Mouse (Mus musculus) limb, embryonic 11.5 days (tissue): ENCODE measurements around the gene Gm17720. TPM values are rescaled to one million over a fixed set of nuclear protein-coding genes. Genes with fewer than 3 reads are reported as not detected.
A peak's percentile ranks its signal among the peaks of the same experiment; 100 is the strongest.

Source experiments
- ATAC-seq: fragments of 200-750 bp; cut with Nextera tagmentation; 2 replicates; pipeline ENCODE4 v1.8.0; 2017; ENCODE audit warnings: low read depth; ENCODE audit not compliant: insufficient number of reproducible peaks, low FRiP score, low TSS enrichment
- DNase-seq: peaks from one replicate; pipeline ENCODE4 v3.0.0-alpha.2; 2015; ENCODE audit warnings: low spot score
- H3K27ac ChIP-seq: fragments of 300-500 bp; sonication (generic); replicated peaks from 2 replicates; pipeline ENCODE4 v1.5.1; 2014; ENCODE audit warnings: low read depth, mild to moderate bottlenecking, low read length
- H3K27me3 ChIP-seq: fragments of 300-500 bp; sonication (generic); 2 replicates; pipeline ENCODE4 v1.6.1; 2014; ENCODE audit warnings: mild to moderate bottlenecking, low read length, mixed read lengths; ENCODE audit not compliant: control insufficient read depth, insufficient read depth
- H3K36me3 ChIP-seq: fragments of 300-500 bp; sonication (generic); 2 replicates; pipeline ENCODE4 v1.6.1; 2014; ENCODE audit warnings: mild to moderate bottlenecking, low read length, moderate library complexity, mixed read lengths; ENCODE audit not compliant: control insufficient read depth, insufficient read depth
- H3K4me1 ChIP-seq: fragments of 300-500 bp; sonication (generic); 2 replicates; pipeline ENCODE4 v1.6.1; 2014; ENCODE audit warnings: low read length, mixed read lengths; ENCODE audit not compliant: control insufficient read depth, insufficient read depth
- H3K4me2 ChIP-seq: fragments of 300-500 bp; sonication (generic); 2 replicates; pipeline ENCODE4 v1.6.1; 2014; ENCODE audit warnings: low read depth, mild to moderate bottlenecking, moderate library complexity; ENCODE audit not compliant: severe bottlenecking
- H3K4me3 ChIP-seq: fragments of 300-500 bp; sonication (generic); 2 replicates; pipeline ENCODE4 v1.5.1; 2014; ENCODE audit warnings: low read depth, low read length
- H3K9ac ChIP-seq: fragments of 300-500 bp; sonication (generic); 2 replicates; pipeline ENCODE4 v1.6.1; 2014; ENCODE audit warnings: mild to moderate bottlenecking, low read length
- H3K9me3 ChIP-seq: fragments of 300-500 bp; sonication (generic); 2 replicates; pipeline ENCODE4 v1.6.1; 2016; ENCODE audit warnings: low read length; ENCODE audit not compliant: control insufficient read depth
- WGBS: fragments of 180-500 bp; shearing (Covaris S2); extraction: QIAGEN DNeasy Blood & Tissue Kit; methylation state at CpG from one replicate; pipeline ENCODE4 v1.1.7; 2014; 5-methylcytosine and 5-hydroxymethylcytosine counted together
- polyA plus RNA-seq: library from polyadenylated mRNA; unstranded; fragments of >200 nt; fragmentation: Nextera tagmentation; extraction: Ambion mirVana; gene quantifications from 2 replicates; pipeline ENCODE4 v1.2.1, GENCODE M21; 2014

Gene Gm17720
- polyA plus RNA-seq, 1 experiment from 2014 or later = not detected

GRCm38 (mm10) chr8:110100907-110101306, 1.6 kb downstream of the Gm17720 start, which contains the start of gene Gm21964:
Gm21964 (plus strand) TSS chr8:110101207.
- no peaks in the 10 kb centered on the region for H3K27me3 ChIP-seq

GRCm38 (mm10) chr8:110091869-110092268, 10.7 kb downstream of the Gm17720 start:
- DNase-seq (no peak), ATAC-seq (no peak)
- Histone ChIP-seq H3K9ac (no peak overlapping the region), H3K4me1 (no peaks in the 10 kb centered on the region), H3K27me3 (no peaks in the 10 kb centered on the region), H3K9me3 (peaks cover 7% of the 10 kb centered on the region; the same call in 1 of the 2 replicates), H3K4me3 (no peak overlapping the region), H3K27ac (no peak overlapping the region), H3K36me3 (peaks cover 13% of the 10 kb centered on the region), H3K4me2 (no peak overlapping the region)
- 62% methylated on average over 1 of the region's 1 CpGs for WGBS

More at GRCm38 (mm10) chr8:110100907-110101306, 1.6 kb downstream of the Gm17720 start, which contains the start of gene Gm21964:
- Histone ChIP-seq H3K4me3 (no peak within 1 kb of the TSS), H3K9ac (no peak within 1 kb of the TSS), H3K27ac (no peak within 1 kb of the TSS), H3K9me3 (no peaks in the 10 kb centered on the region), H3K4me2 (no peak within 1 kb of the TSS), H3K4me1 (no peaks in the 10 kb centered on the region), H3K36me3 (no peaks in the 10 kb centered on the region)
- DNase-seq = no peak
- 88% methylated on average over 12 of the region's 12 CpGs for WGBS
- ATAC-seq = no peak

GRCm38 (mm10) chr8:110082416-110083105, 20.0 kb downstream of the Gm17720 start:
- Histone ChIP-seq H3K27me3 (no peaks in the 10 kb centered on the region), H3K36me3 (no peaks in the 10 kb centered on the region), H3K4me3 (no peak overlapping the region), H3K4me1 (no peaks in the 10 kb centered on the region), H3K4me2 (no peak overlapping the region), H3K9ac (no peak overlapping the region), H3K27ac (no peak overlapping the region), H3K9me3 (no peaks in the 10 kb centered on the region)
- ATAC-seq (no peak), DNase-seq (no peak)
- 76% methylated on average over 11 of the region's 11 CpGs for WGBS

- no peaks in the 10 kb centered on the region for H3K27me3 ChIP-seq
- no peak within 1 kb of the TSS for H3K27ac ChIP-seq
- DNase-seq = peak; percentile 81
These were observed 23.0 kb downstream of the Gm17720 start, which contains the start of gene Zfp612 for GRCm38 (mm10) chr8:110079282-110080221. Zfp612 (plus strand) TSS chr8:110079746.

GRCm38 (mm10) chr8:110074496-110074895, 28.1 kb downstream of the Gm17720 start:
- Histone ChIP-seq H3K9me3 (no peaks in the 10 kb centered on the region), H3K36me3 (no peaks in the 10 kb centered on the region), H3K9ac (no peak overlapping the region), H3K4me2 (no peak overlapping the region), H3K4me3 (no peak overlapping the region), H3K27ac (no peak overlapping the region), H3K4me1 (no peaks in the 10 kb centered on the region), H3K27me3 (no peaks in the 10 kb centered on the region)
- ATAC-seq (no peak), DNase-seq (no peak)
- WGBS = 82% methylated on average over 8 of the region's 8 CpGs

More at GRCm38 (mm10) chr8:110079282-110080221, 23.0 kb downstream of the Gm17720 start, which contains the start of gene Zfp612:
- peak within 1 kb of the TSS; percentile 70 for H3K4me3 ChIP-seq
- ATAC-seq = peak; percentile 91
- H3K9me3 ChIP-seq = no peaks in the 10 kb centered on the region
- no peaks in the 10 kb centered on the region for H3K4me1 ChIP-seq
- H3K4me2 ChIP-seq = peak within 1 kb of the TSS; percentile 88
- peak within 1 kb of the TSS; percentile 66 for H3K9ac ChIP-seq
- no peaks in the 10 kb centered on the region for H3K36me3 ChIP-seq
- WGBS = 8% methylated on average over 52 of the region's 54 CpGs

- no peaks in the 10 kb centered on the region for H3K36me3 ChIP-seq
- 18% methylated on average over 9 of the region's 9 CpGs for WGBS
- no peak overlapping the region for H3K27ac ChIP-seq
- ATAC-seq (no peak), DNase-seq (peak; percentile 79)
- H3K4me1 ChIP-seq = no peaks in the 10 kb centered on the region
- no peak overlapping the region for H3K4me2 ChIP-seq
- no peak overlapping the region for H3K4me3 ChIP-seq
- H3K9ac ChIP-seq = no peak overlapping the region
- no peaks in the 10 kb centered on the region for H3K9me3 ChIP-seq
- H3K27me3 ChIP-seq = no peaks in the 10 kb centered on the region
These were observed 31.0 kb downstream of the Gm17720 start for GRCm38 (mm10) chr8:110071600-110071999.

GRCm38 (mm10) chr8:110069706-110070105, 32.8 kb downstream of the Gm17720 start:
- no peak overlapping the region for H3K4me3 ChIP-seq
- DNase-seq = no peak
- no peak overlapping the region for H3K27ac ChIP-seq
- no peak overlapping the region for H3K4me2 ChIP-seq
- 83% methylated on average over 4 of the region's 4 CpGs for WGBS
- no peaks in the 10 kb centered on the region for H3K27me3 ChIP-seq
- no peak overlapping the region for H3K9ac ChIP-seq
- no peak for ATAC-seq
- no peaks in the 10 kb centered on the region for H3K9me3 ChIP-seq
- no peaks in the 10 kb centered on the region for H3K4me1 ChIP-seq
- H3K36me3 ChIP-seq = no peaks in the 10 kb centered on the region

GRCm38 (mm10) chr8:110065676-110066075, 36.9 kb downstream of the Gm17720 start:
- DNase-seq (no peak), ATAC-seq (no peak)
- WGBS = 91% methylated on average over 4 of the region's 4 CpGs

More at GRCm38 (mm10) chr8:110065676-110066075, 36.9 kb downstream of the Gm17720 start:
- H3K27ac ChIP-seq = no peak overlapping the region
- H3K9me3 ChIP-seq = no peaks in the 10 kb centered on the region
- H3K36me3 ChIP-seq = no peaks in the 10 kb centered on the region
- no peak overlapping the region for H3K4me3 ChIP-seq
- H3K4me1 ChIP-seq = no peaks in the 10 kb centered on the region
- no peak overlapping the region for H3K9ac ChIP-seq
- H3K27me3 ChIP-seq = no peaks in the 10 kb centered on the region
- no peak overlapping the region for H3K4me2 ChIP-seq
